Mouse (Mus musculus): ENCODE measurements at regions not wholly inside any gene's neighbourhood (a gene's known extent, or its start where the extent isn't known, plus 50 kb on each side); places are given as distances from the start of the nearest gene placed in this dataset.
A peak's percentile ranks its signal among the peaks of the same experiment; 100 is the strongest.

GRCm38 (mm10) chr9:101424974-101425670 is 173.5 kb upstream of the Ppp2r3a start:
- Histone ChIP-seq H3K4me1 (ENCODE audit: control insufficient read depth, insufficient read depth, low read length) (peaks cover 4% of the 10 kb centered on the region; the same call in 1 of the 2 replicates), H3K9ac (replicated peaks; ENCODE audit: low read depth, low read length) (no peak overlapping the region), H3K4me2 (ENCODE audit: low read depth, low read length) (no peak overlapping the region), H3K9me3 (ENCODE audit: control insufficient read depth, low read length) (no peaks in the 10 kb centered on the region), H3K27me3 (ENCODE audit: control insufficient read depth, insufficient read depth, low read length) (no peaks in the 10 kb centered on the region), H3K4me3 (ENCODE audit: low read depth, low read length) (no peak overlapping the region), H3K27ac (ENCODE audit: low read depth, low read length) (no peak overlapping the region), H3K36me3 (ENCODE audit: control insufficient read depth, insufficient read depth, low read length) (no peaks in the 10 kb centered on the region)
- ATAC-seq (ENCODE audit: low read depth): no peak
- WGBS: 36% methylated on average over 12 of the region's 12 CpGs

GRCm38 (mm10) chr9:101423041-101423440 is 171.4 kb upstream of the Ppp2r3a start:
- Histone ChIP-seq H3K9ac (replicated peaks; ENCODE audit: low read depth, low read length) (no peak overlapping the region), H3K4me1 (ENCODE audit: control insufficient read depth, insufficient read depth, low read length) (peaks cover 4% of the 10 kb centered on the region; the same call in 1 of the 2 replicates), H3K4me2 (ENCODE audit: low read depth, low read length) (no peak overlapping the region), H3K27ac (ENCODE audit: low read depth, low read length) (no peak overlapping the region), H3K9me3 (ENCODE audit: control insufficient read depth, low read length) (no peaks in the 10 kb centered on the region), H3K27me3 (ENCODE audit: control insufficient read depth, insufficient read depth, low read length) (no peaks in the 10 kb centered on the region), H3K36me3 (ENCODE audit: control insufficient read depth, insufficient read depth, low read length) (no peaks in the 10 kb centered on the region), H3K4me3 (ENCODE audit: low read depth, low read length) (no peak overlapping the region)
- no peak for ATAC-seq (ENCODE audit: low read depth)
- 69% methylated on average over 5 of the region's 5 CpGs for WGBS

GRCm38 (mm10) chr9:101422006-101422405 is 170.4 kb upstream of the Ppp2r3a start:
- Histone ChIP-seq H3K36me3 (ENCODE audit: control insufficient read depth, insufficient read depth, low read length) (no peaks in the 10 kb centered on the region), H3K27me3 (ENCODE audit: control insufficient read depth, insufficient read depth, low read length) (no peaks in the 10 kb centered on the region), H3K4me1 (ENCODE audit: control insufficient read depth, insufficient read depth, low read length) (peaks cover 4% of the 10 kb centered on the region; the same call in 1 of the 2 replicates), H3K9ac (replicated peaks; ENCODE audit: low read depth, low read length) (no peak overlapping the region), H3K9me3 (ENCODE audit: control insufficient read depth, low read length) (no peaks in the 10 kb centered on the region), H3K27ac (ENCODE audit: low read depth, low read length) (no peak overlapping the region), H3K4me2 (ENCODE audit: low read depth, low read length) (no peak overlapping the region), H3K4me3 (ENCODE audit: low read depth, low read length) (no peak overlapping the region)
- no peak for ATAC-seq (ENCODE audit: low read depth)
- 57% methylated on average over 11 of the region's 11 CpGs for WGBS

- Histone ChIP-seq H3K27me3 (ENCODE audit: control insufficient read depth, insufficient read depth, low read length) (no peaks in the 10 kb centered on the region), H3K4me1 (ENCODE audit: control insufficient read depth, insufficient read depth, low read length) (0 out of 2 replicates have a peak, but pooled peaks cover 4% of the 10 kb centered on the region), H3K9ac (replicated peaks; ENCODE audit: low read depth, low read length) (no peak overlapping the region), H3K4me3 (ENCODE audit: low read depth, low read length) (no peak overlapping the region), H3K4me2 (ENCODE audit: low read depth, low read length) (no peak overlapping the region), H3K27ac (ENCODE audit: low read depth, low read length) (no peak overlapping the region), H3K36me3 (ENCODE audit: control insufficient read depth, insufficient read depth, low read length) (no peaks in the 10 kb centered on the region), H3K9me3 (ENCODE audit: control insufficient read depth, low read length) (no peaks in the 10 kb centered on the region)
- 90% methylated on average over 7 of the region's 7 CpGs for WGBS
- no peak for ATAC-seq (ENCODE audit: low read depth)
Observed at GRCm38 (mm10) chr9:101421136-101421535, 169.5 kb upstream of the Ppp2r3a start.

- Histone ChIP-seq H3K4me2 (ENCODE audit: low read depth, low read length) (no peak overlapping the region), H3K4me1 (ENCODE audit: control insufficient read depth, insufficient read depth, low read length) (0 out of 2 replicates have a peak, but pooled peaks cover 3% of the 10 kb centered on the region), H3K9me3 (ENCODE audit: control insufficient read depth, low read length) (no peaks in the 10 kb centered on the region), H3K9ac (replicated peaks; ENCODE audit: low read depth, low read length) (no peak overlapping the region), H3K27ac (ENCODE audit: low read depth, low read length) (no peak overlapping the region), H3K36me3 (ENCODE audit: control insufficient read depth, insufficient read depth, low read length) (no peaks in the 10 kb centered on the region), H3K4me3 (ENCODE audit: low read depth, low read length) (no peak overlapping the region), H3K27me3 (ENCODE audit: control insufficient read depth, insufficient read depth, low read length) (no peaks in the 10 kb centered on the region)
- 89% methylated on average over 4 of the region's 4 CpGs for WGBS
- ATAC-seq (ENCODE audit: low read depth): no peak
Observed at GRCm38 (mm10) chr9:101420181-101420580, 168.6 kb upstream of the Ppp2r3a start.

GRCm38 (mm10) chr9:101417660-101418059 is 166.1 kb upstream of the Ppp2r3a start:
- no peak overlapping the region for H3K4me2 ChIP-seq (ENCODE audit: low read depth, low read length)
- H3K4me1 ChIP-seq (ENCODE audit: control insufficient read depth, insufficient read depth, low read length): no peaks in the 10 kb centered on the region

GRCm38 (mm10) chr9:101416321-101416720 is 164.7 kb upstream of the Ppp2r3a start:
- Histone ChIP-seq H3K4me2 (ENCODE audit: low read depth, low read length) (no peak overlapping the region), H3K4me1 (ENCODE audit: control insufficient read depth, insufficient read depth, low read length) (no peaks in the 10 kb centered on the region), H3K27me3 (ENCODE audit: control insufficient read depth, insufficient read depth, low read length) (no peaks in the 10 kb centered on the region), H3K36me3 (ENCODE audit: control insufficient read depth, insufficient read depth, low read length) (no peaks in the 10 kb centered on the region), H3K4me3 (ENCODE audit: low read depth, low read length) (no peak overlapping the region), H3K9me3 (ENCODE audit: control insufficient read depth, low read length) (no peaks in the 10 kb centered on the region), H3K9ac (replicated peaks; ENCODE audit: low read depth, low read length) (no peak overlapping the region), H3K27ac (ENCODE audit: low read depth, low read length) (no peak overlapping the region)
- WGBS: 96% methylated on average over 6 of the region's 6 CpGs
- no peak for ATAC-seq (ENCODE audit: low read depth)

More at GRCm38 (mm10) chr9:101417660-101418059, 166.1 kb upstream of the Ppp2r3a start:
- no peaks in the 10 kb centered on the region for H3K36me3 ChIP-seq (ENCODE audit: control insufficient read depth, insufficient read depth, low read length)
- H3K4me3 ChIP-seq (ENCODE audit: low read depth, low read length): no peak overlapping the region
- H3K27ac ChIP-seq (ENCODE audit: low read depth, low read length): no peak overlapping the region
- ATAC-seq (ENCODE audit: low read depth): no peak
- WGBS: 89% methylated on average over 2 of the region's 2 CpGs
- H3K9me3 ChIP-seq (ENCODE audit: control insufficient read depth, low read length): no peaks in the 10 kb centered on the region
- no peaks in the 10 kb centered on the region for H3K27me3 ChIP-seq (ENCODE audit: control insufficient read depth, insufficient read depth, low read length)
- no peak overlapping the region for H3K9ac ChIP-seq (replicated peaks; ENCODE audit: low read depth, low read length)

- peak; percentile 31; the same call in 1 of the 2 replicates for ATAC-seq (ENCODE audit: low read depth)
- Histone ChIP-seq H3K4me3 (ENCODE audit: low read depth, low read length) (no peak overlapping the region), H3K4me2 (ENCODE audit: low read depth, low read length) (no peak overlapping the region), H3K27ac (ENCODE audit: low read depth, low read length) (no peak overlapping the region), H3K4me1 (ENCODE audit: control insufficient read depth, insufficient read depth, low read length) (no peaks in the 10 kb centered on the region), H3K27me3 (ENCODE audit: control insufficient read depth, insufficient read depth, low read length) (no peaks in the 10 kb centered on the region), H3K9ac (replicated peaks; ENCODE audit: low read depth, low read length) (no peak overlapping the region), H3K9me3 (ENCODE audit: control insufficient read depth, low read length) (no peaks in the 10 kb centered on the region), H3K36me3 (ENCODE audit: control insufficient read depth, insufficient read depth, low read length) (no peaks in the 10 kb centered on the region)
- WGBS: 73% methylated on average over 3 of the region's 3 CpGs
Observed at GRCm38 (mm10) chr9:101413071-101413633, 161.6 kb upstream of the Ppp2r3a start.

- no peak for ATAC-seq (ENCODE audit: low read depth)
- H3K27ac ChIP-seq (ENCODE audit: low read depth, low read length): no peak overlapping the region
Observed at GRCm38 (mm10) chr9:101411951-101412350, 160.4 kb upstream of the Ppp2r3a start.

More at GRCm38 (mm10) chr9:101411951-101412350, 160.4 kb upstream of the Ppp2r3a start:
- peaks cover 10% of the 10 kb centered on the region for H3K4me1 ChIP-seq (ENCODE audit: control insufficient read depth, insufficient read depth, low read length)
- H3K9me3 ChIP-seq (ENCODE audit: control insufficient read depth, low read length): no peaks in the 10 kb centered on the region
- WGBS: 89% methylated on average over 3 of the region's 3 CpGs
- no peaks in the 10 kb centered on the region for H3K27me3 ChIP-seq (ENCODE audit: control insufficient read depth, insufficient read depth, low read length)
- H3K4me3 ChIP-seq (ENCODE audit: low read depth, low read length): no peak overlapping the region
- H3K9ac ChIP-seq (replicated peaks; ENCODE audit: low read depth, low read length): no peak overlapping the region
- H3K36me3 ChIP-seq (ENCODE audit: control insufficient read depth, insufficient read depth, low read length): no peaks in the 10 kb centered on the region
- H3K4me2 ChIP-seq (ENCODE audit: low read depth, low read length): no peak overlapping the region

All from neural tube, embryonic 14.5 days (tissue).